Mouse (Mus musculus) embryonic facial prominence, embryonic 14.5 days (tissue): ENCODE data around the gene D630039A03Rik. TPM values are rescaled to one million over a fixed set of nuclear protein-coding genes. Genes with fewer than 3 reads are reported as not detected.

ENCODE experiments used
- ATAC-seq: fragments of 200-750 bp; cut with Nextera tagmentation; 2 replicates; pipeline ENCODE4 v1.8.0; 2017; ENCODE audit warnings: low read depth, moderate number of reproducible peaks, moderate TSS enrichment
- DNase-seq: peaks from one replicate; pipeline ENCODE4 v3.0.0-alpha.2; 2015; ENCODE audit warnings: low spot score
- H3K27ac ChIP-seq: fragments of 300-500 bp; sonication (generic); replicated peaks from 2 replicates; pipeline ENCODE4 v1.5.1; 2014; ENCODE audit warnings: low read depth, mild to moderate bottlenecking, low read length, moderate library complexity
- H3K27me3 ChIP-seq: fragments of 300-500 bp; sonication (generic); replicated peaks from 2 replicates; pipeline ENCODE4 v1.6.1; 2014; ENCODE audit warnings: low read length; ENCODE audit not compliant: control insufficient read depth, insufficient read depth
- H3K36me3 ChIP-seq: fragments of 300-500 bp; sonication (generic); 2 replicates; pipeline ENCODE4 v1.6.1; 2014; ENCODE audit warnings: low read length, mixed read lengths; ENCODE audit not compliant: control insufficient read depth, insufficient read depth
- H3K4me1 ChIP-seq: fragments of 300-500 bp; sonication (generic); 2 replicates; pipeline ENCODE4 v1.6.1; 2014; ENCODE audit warnings: antibody characterized with exemption, low read length; ENCODE audit not compliant: control insufficient read depth, insufficient read depth
- H3K4me2 ChIP-seq: fragments of 300-500 bp; sonication (generic); 2 replicates; pipeline ENCODE4 v1.6.1; 2014; ENCODE audit warnings: low read depth, mild to moderate bottlenecking, low read length, moderate library complexity, mixed read lengths
- H3K4me3 ChIP-seq: fragments of 300-500 bp; sonication (generic); 2 replicates; pipeline ENCODE4 v1.5.1; 2014; ENCODE audit warnings: low read depth, mild to moderate bottlenecking, low read length
- H3K9ac ChIP-seq: fragments of 300-500 bp; sonication (generic); 2 replicates; pipeline ENCODE4 v1.6.1; 2014; ENCODE audit warnings: low read depth, mild to moderate bottlenecking, low read length, moderate library complexity, mixed read lengths
- H3K9me3 ChIP-seq: fragments of 300-500 bp; sonication (generic); 2 replicates; pipeline ENCODE4 v1.6.1; 2016; ENCODE audit warnings: low read length; ENCODE audit not compliant: control insufficient read depth
- WGBS: fragments of 180-500 bp; shearing (Covaris S2); extraction: QIAGEN DNeasy Blood & Tissue Kit; methylation state at CpG from one replicate; pipeline ENCODE4 v1.1.7; 2014; 5-methylcytosine and 5-hydroxymethylcytosine counted together
- polyA plus RNA-seq: library from polyadenylated mRNA; unstranded; fragments of >200 nt; fragmentation: Nextera tagmentation; extraction: Ambion mirVana; gene quantifications from 2 replicates; pipeline ENCODE4 v1.2.1, GENCODE M21; 2014

Gene D630039A03Rik
- polyA plus RNA-seq, 1 experiment from 2014 or later, result 0.19 TPM

- ATAC-seq, result 0 out of 2 replicates have a peak, but pooled peaks have one; percentile 47
- 0 out of 2 replicates have a peak, but pooled peaks cover 4% of the 10 kb centered on the region for H3K4me1 ChIP-seq
Observed at GRCm38 (mm10) chr4:57879804-57880357, 36.2 kb downstream of the D630039A03Rik start.

GRCm38 (mm10) chr4:57879137-57879536, 37.0 kb downstream of the D630039A03Rik start:
- no peak overlapping the region for H3K9ac ChIP-seq
- WGBS, result 89% methylated on average over 5 of the region's 5 CpGs
- DNase-seq, result no peak

More at GRCm38 (mm10) chr4:57879804-57880357, 36.2 kb downstream of the D630039A03Rik start:
- no peak overlapping the region for H3K4me3 ChIP-seq
- H3K27me3 ChIP-seq, result no peaks in the 10 kb centered on the region
- no peak overlapping the region for H3K27ac ChIP-seq
- no peaks in the 10 kb centered on the region for H3K9me3 ChIP-seq
- no peaks in the 10 kb centered on the region for H3K36me3 ChIP-seq
- DNase-seq, result peak; percentile 77
- no peak overlapping the region for H3K9ac ChIP-seq
- no peak overlapping the region for H3K4me2 ChIP-seq
- 15% methylated on average over 6 of the region's 6 CpGs for WGBS

GRCm38 (mm10) chr4:57867454-57867853, 48.6 kb downstream of the D630039A03Rik start:
- peak overlapping the region; percentile 11; the same call in 1 of the 2 replicates for H3K27ac ChIP-seq
- DNase-seq, result peak; percentile 44
- peak overlapping the region; percentile 15 for H3K4me2 ChIP-seq
- no peaks in the 10 kb centered on the region for H3K9me3 ChIP-seq
- 41% methylated on average over 9 of the region's 10 CpGs for WGBS
- no peaks in the 10 kb centered on the region for H3K27me3 ChIP-seq
- ATAC-seq, result no peak
- peaks cover 16% of the 10 kb centered on the region for H3K4me1 ChIP-seq
- no peak overlapping the region for H3K9ac ChIP-seq
- no peaks in the 10 kb centered on the region for H3K36me3 ChIP-seq
- no peak overlapping the region for H3K4me3 ChIP-seq

More at GRCm38 (mm10) chr4:57879137-57879536, 37.0 kb downstream of the D630039A03Rik start:
- no peak for ATAC-seq
- Histone ChIP-seq H3K36me3 (no peaks in the 10 kb centered on the region), H3K27ac (no peak overlapping the region), H3K4me2 (no peak overlapping the region), H3K27me3 (no peaks in the 10 kb centered on the region), H3K4me3 (no peak overlapping the region), H3K4me1 (0 out of 2 replicates have a peak, but pooled peaks cover 4% of the 10 kb centered on the region), H3K9me3 (no peaks in the 10 kb centered on the region)

GRCm38 (mm10) chr4:57866990-57867389, 49.1 kb downstream of the D630039A03Rik start:
- peaks cover 18% of the 10 kb centered on the region for H3K4me1 ChIP-seq
- no peaks in the 10 kb centered on the region for H3K9me3 ChIP-seq
- 41% methylated on average over 9 of the region's 9 CpGs for WGBS
- peak overlapping the region; percentile 15; the same call in 1 of the 2 replicates for H3K4me2 ChIP-seq
- H3K27ac ChIP-seq, result peak overlapping the region; percentile 11; the same call in 1 of the 2 replicates
- no peaks in the 10 kb centered on the region for H3K27me3 ChIP-seq
- no peaks in the 10 kb centered on the region for H3K36me3 ChIP-seq
- ATAC-seq (0 out of 2 replicates have a peak, but pooled peaks have one; percentile 26), DNase-seq (peak; percentile 45)
- H3K4me3 ChIP-seq, result no peak overlapping the region
- no peak overlapping the region for H3K9ac ChIP-seq

- ATAC-seq, result peak; percentile 37; the same call in 1 of the 2 replicates
- Histone ChIP-seq H3K9me3 (no peaks in the 10 kb centered on the region), H3K9ac (no peak overlapping the region), H3K27ac (peak overlapping the region; percentile 10; the same call in 1 of the 2 replicates), H3K4me3 (no peak overlapping the region), H3K4me1 (peaks cover 21% of the 10 kb centered on the region), H3K36me3 (no peaks in the 10 kb centered on the region), H3K4me2 (no peak overlapping the region), H3K27me3 (no peaks in the 10 kb centered on the region)
- WGBS, result 8% methylated on average over 2 of the region's 2 CpGs
- peak; percentile 44 for DNase-seq
Observed at GRCm38 (mm10) chr4:57866088-57866487, 50.0 kb downstream of the D630039A03Rik start.

GRCm38 (mm10) chr4:57862269-57862986, 53.7 kb downstream of the D630039A03Rik start:
- no peak overlapping the region for H3K4me3 ChIP-seq
- no peak overlapping the region for H3K4me2 ChIP-seq
- H3K36me3 ChIP-seq, result peaks cover 10% of the 10 kb centered on the region
- H3K9ac ChIP-seq, result no peak overlapping the region
- ATAC-seq (no peak), DNase-seq (peak; percentile 27)
- peaks cover 24% of the 10 kb centered on the region for H3K4me1 ChIP-seq
- H3K9me3 ChIP-seq, result no peaks in the 10 kb centered on the region
- no peaks in the 10 kb centered on the region for H3K27me3 ChIP-seq
- WGBS, result 70% methylated on average over 9 of the region's 9 CpGs
- H3K27ac ChIP-seq, result no peak overlapping the region

GRCm38 (mm10) chr4:57861856-57862255, 54.2 kb downstream of the D630039A03Rik start:
- 44% methylated on average over 8 of the region's 8 CpGs for WGBS
- DNase-seq (peak; percentile 73), ATAC-seq (peak; percentile 12; the same call in 1 of the 2 replicates)
- no peaks in the 10 kb centered on the region for H3K27me3 ChIP-seq
- no peak overlapping the region for H3K4me2 ChIP-seq
- H3K4me1 ChIP-seq, result peaks cover 20% of the 10 kb centered on the region
- peaks cover 15% of the 10 kb centered on the region for H3K36me3 ChIP-seq
- H3K9ac ChIP-seq, result no peak overlapping the region
- no peaks in the 10 kb centered on the region for H3K9me3 ChIP-seq
- H3K27ac ChIP-seq, result no peak overlapping the region; the same call in 1 of the 2 replicates
- no peak overlapping the region for H3K4me3 ChIP-seq

- WGBS, result 65% methylated on average over 6 of the region's 6 CpGs
- no peak overlapping the region for H3K4me2 ChIP-seq
- H3K4me3 ChIP-seq, result no peak overlapping the region
- ATAC-seq, result no peak
- no peaks in the 10 kb centered on the region for H3K9me3 ChIP-seq
- no peak for DNase-seq
- no peaks in the 10 kb centered on the region for H3K27me3 ChIP-seq
- H3K9ac ChIP-seq, result no peak overlapping the region
- H3K36me3 ChIP-seq, result peaks cover 22% of the 10 kb centered on the region
- no peak overlapping the region for H3K27ac ChIP-seq
- H3K4me1 ChIP-seq, result peaks cover 14% of the 10 kb centered on the region
Observed at GRCm38 (mm10) chr4:57861166-57861565, 54.9 kb downstream of the D630039A03Rik start.
